Mouse (Mus musculus) neural tube, embryonic 13.5 days (tissue): ENCODE measurements at regions not wholly inside any gene's neighbourhood (a gene's known extent, or its start where the extent isn't known, plus 50 kb on each side); places are given as distances from the start of the nearest gene placed in this dataset.
"Not testable (repeated sequence)": the region's sequence is repeated elsewhere in the genome, so short reads cannot be mapped to it uniquely, and the experiment has no call there.

ENCODE experiments used
- ATAC-seq: fragments of 200-750 bp; cut with Nextera tagmentation; 2 replicates; pipeline ENCODE4 v1.8.0; 2017; ENCODE audit warnings: low read depth, mild to moderate bottlenecking, moderate TSS enrichment, moderate library complexity
- H3K27ac ChIP-seq: fragments of 300-500 bp; sonication (generic); replicated peaks from 2 replicates; pipeline ENCODE4 v1.5.1; 2015; ENCODE audit warnings: moderate library complexity, mild to moderate bottlenecking, inconsistent platforms
- H3K27me3 ChIP-seq: fragments of 300-500 bp; sonication (generic); 2 replicates; pipeline ENCODE4 v1.6.1; 2015; ENCODE audit warnings: mild to moderate bottlenecking, inconsistent platforms
- H3K36me3 ChIP-seq: fragments of 300-500 bp; sonication (generic); 2 replicates; pipeline ENCODE4 v1.6.1; 2015; ENCODE audit warnings: mild to moderate bottlenecking, inconsistent platforms
- H3K4me1 ChIP-seq: fragments of 300-500 bp; sonication (generic); replicated peaks from 2 replicates; pipeline ENCODE4 v1.6.1; 2015; ENCODE audit warnings: inconsistent platforms
- H3K4me2 ChIP-seq: fragments of 300-500 bp; sonication (generic); 2 replicates; pipeline ENCODE4 v1.6.1; 2015; ENCODE audit warnings: inconsistent platforms, mild to moderate bottlenecking, moderate library complexity
- H3K4me3 ChIP-seq: fragments of 300-500 bp; sonication (generic); 2 replicates; pipeline ENCODE4 v1.5.1; 2015; ENCODE audit warnings: mild to moderate bottlenecking, inconsistent platforms
- H3K9ac ChIP-seq: fragments of 300-500 bp; sonication (generic); 2 replicates; pipeline ENCODE4 v1.6.1; 2015; ENCODE audit warnings: moderate library complexity, mild to moderate bottlenecking, inconsistent platforms
- H3K9me3 ChIP-seq: fragments of 300-500 bp; sonication (generic); 2 replicates; pipeline ENCODE4 v1.6.1; 2016; ENCODE audit warnings: inconsistent platforms
- WGBS: fragments of 180-500 bp; shearing (Covaris S2); methylation state at CpG from one replicate; pipeline ENCODE4 v1.1.7; 2015; 5-methylcytosine and 5-hydroxymethylcytosine counted together

GRCm38 (mm10) chr10:22556401-22556800 is 88.4 kb upstream of the Slc2a12 start:
- WGBS, result 92% methylated on average over 2 of the region's 2 CpGs
- H3K36me3 ChIP-seq, H3K4me2 ChIP-seq, H3K4me1 ChIP-seq, H3K4me3 ChIP-seq, H3K9me3 ChIP-seq, H3K27me3 ChIP-seq, H3K27ac ChIP-seq, ATAC-seq, H3K9ac ChIP-seq: not testable (repeated sequence)

- 74% methylated on average over 16 of the region's 16 CpGs for WGBS
- not testable (repeated sequence) for ATAC-seq, H3K27ac ChIP-seq, H3K4me2 ChIP-seq, H3K36me3 ChIP-seq, H3K9ac ChIP-seq, H3K9me3 ChIP-seq, H3K4me1 ChIP-seq, H3K4me3 ChIP-seq, H3K27me3 ChIP-seq
These were observed 75.4 kb upstream of the Slc2a12 start for GRCm38 (mm10) chr10:22569250-22570010.

DNA sequence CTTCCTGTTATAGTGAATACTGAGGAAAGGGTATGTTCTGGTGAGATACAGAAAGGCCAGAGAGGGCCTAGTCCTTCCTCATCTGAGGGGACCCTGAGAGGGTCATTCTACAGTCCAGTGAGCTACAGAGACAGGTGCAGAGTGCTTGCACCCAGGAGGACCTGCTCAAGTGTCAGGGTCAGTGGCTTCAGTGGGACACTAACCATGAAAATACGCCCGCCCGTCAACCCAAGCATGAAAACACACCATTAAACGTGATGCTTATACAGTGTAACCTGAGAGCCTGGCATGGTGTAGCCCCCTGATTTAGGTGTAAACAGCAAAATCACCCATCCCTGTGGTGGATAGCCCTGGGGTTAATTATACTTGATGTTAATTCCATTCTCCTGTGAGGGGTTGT is 70.8 kb upstream of the Slc2a12 start:
- H3K27me3 ChIP-seq, ATAC-seq, H3K9me3 ChIP-seq, H3K4me1 ChIP-seq, H3K4me3 ChIP-seq, H3K36me3 ChIP-seq, H3K4me2 ChIP-seq, H3K27ac ChIP-seq, H3K9ac ChIP-seq: not testable (repeated sequence)
- WGBS, result 91% methylated on average over 4 of the region's 4 CpGs

DNA sequence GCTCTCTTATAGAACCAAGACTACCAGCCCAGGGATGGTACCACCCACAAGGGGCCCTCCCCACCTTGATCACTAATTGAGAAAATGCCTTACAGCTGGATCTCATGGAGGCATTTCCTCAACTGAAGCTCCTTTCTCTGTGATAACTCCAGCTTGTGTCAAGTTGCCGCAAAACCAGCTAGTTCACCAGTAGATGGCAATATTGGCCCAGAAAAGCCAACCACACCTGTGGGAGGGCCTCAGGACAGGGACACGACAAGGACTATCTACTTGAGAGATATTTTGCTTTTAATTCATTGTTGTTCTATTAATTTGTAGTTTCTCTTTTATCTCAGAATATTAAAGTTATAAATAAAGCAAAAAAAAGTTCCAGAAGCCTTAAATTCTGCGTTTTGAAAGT is 65.4 kb upstream of the Slc2a12 start:
- not testable (repeated sequence) for H3K9me3 ChIP-seq, H3K4me2 ChIP-seq, H3K9ac ChIP-seq, H3K27me3 ChIP-seq, H3K36me3 ChIP-seq, H3K4me3 ChIP-seq, H3K27ac ChIP-seq, ATAC-seq, H3K4me1 ChIP-seq
- WGBS, result 17% methylated on average over 3 of the region's 3 CpGs

DNA sequence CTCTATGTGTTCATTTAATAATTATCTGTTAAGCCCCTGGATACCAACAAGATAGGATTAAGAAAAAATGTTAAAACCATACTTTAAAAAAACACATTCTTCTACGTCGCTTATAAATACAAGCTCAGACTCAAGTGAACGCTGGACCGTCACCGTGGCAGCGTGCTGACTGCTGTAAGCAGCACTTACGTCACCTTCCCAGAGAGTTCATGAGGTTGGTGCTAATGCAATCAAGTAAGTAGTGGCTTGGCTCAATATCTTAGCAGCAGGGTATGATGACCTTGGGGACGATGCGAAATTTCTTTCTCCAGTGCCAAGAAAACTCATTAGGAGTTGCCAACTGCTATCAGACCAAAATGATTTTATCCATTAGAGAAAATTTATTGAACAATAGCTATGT is 63.5 kb upstream of the Slc2a12 start:
- not testable (repeated sequence) for H3K27me3 ChIP-seq

GRCm38 (mm10) chr10:22583306-22583705 is 61.5 kb upstream of the Slc2a12 start:
- ATAC-seq, H3K4me1 ChIP-seq, H3K9me3 ChIP-seq, H3K27ac ChIP-seq, H3K36me3 ChIP-seq, H3K9ac ChIP-seq, H3K4me3 ChIP-seq, H3K4me2 ChIP-seq, H3K27me3 ChIP-seq: not testable (repeated sequence)
- WGBS, result 100% methylated on average over 2 of the region's 2 CpGs

More for the DNA sequence above, 63.5 kb upstream of the Slc2a12 start:
- H3K4me3 ChIP-seq, ATAC-seq, H3K9ac ChIP-seq, H3K27ac ChIP-seq, H3K4me1 ChIP-seq, H3K9me3 ChIP-seq, H3K36me3 ChIP-seq, H3K4me2 ChIP-seq: not testable (repeated sequence)
- WGBS, result 74% methylated on average over 9 of the region's 9 CpGs

DNA sequence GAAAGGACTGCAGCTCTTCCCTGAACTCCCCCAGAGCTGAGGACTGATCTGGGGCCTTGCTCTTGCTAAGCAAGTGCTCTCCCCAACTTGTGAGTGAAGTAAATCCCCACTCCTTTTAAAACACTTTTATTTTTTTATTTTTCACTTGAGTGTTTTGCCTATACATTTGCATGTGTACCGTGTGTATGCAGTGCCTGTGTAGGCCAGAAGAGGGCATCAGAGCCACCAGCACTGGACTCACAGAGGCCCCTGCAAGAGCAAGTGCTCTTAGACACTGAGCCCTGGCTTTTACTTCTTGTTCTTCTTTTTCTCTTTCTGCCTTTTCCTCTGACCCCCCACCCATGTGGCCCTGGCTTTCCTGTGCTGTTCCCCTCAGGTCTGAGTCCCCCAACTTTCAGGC is 56.2 kb upstream of the Slc2a12 start:
- not testable (repeated sequence) for H3K27ac ChIP-seq

DNA sequence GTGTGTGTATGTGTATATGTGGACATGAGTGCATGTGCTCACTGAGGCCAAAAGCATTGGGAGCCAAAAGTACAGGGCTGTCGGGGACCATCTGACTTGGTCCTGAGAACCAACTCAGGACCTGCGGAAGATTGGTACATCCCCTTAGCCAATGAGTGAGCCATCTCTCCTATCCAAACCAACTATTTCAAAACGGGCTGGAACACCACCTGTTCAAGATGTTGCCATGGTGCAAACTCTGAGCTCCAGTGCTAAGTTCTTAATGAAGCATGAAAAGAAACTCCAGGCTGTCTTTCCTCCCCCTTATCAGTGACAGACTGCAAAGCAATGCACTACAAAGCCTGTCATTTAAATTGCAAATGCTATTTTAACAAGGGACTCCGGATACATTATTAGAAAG is 53.1 kb upstream of the Slc2a12 start:
- H3K36me3 ChIP-seq, H3K27ac ChIP-seq, H3K4me2 ChIP-seq, H3K27me3 ChIP-seq, H3K4me3 ChIP-seq, H3K9me3 ChIP-seq, H3K4me1 ChIP-seq, H3K9ac ChIP-seq: not testable (repeated sequence)
- WGBS, result 32% methylated on average over 4 of the region's 4 CpGs
- peak; percentile 59; the same call in 1 of the 2 replicates for ATAC-seq

More for the DNA sequence above, 56.2 kb upstream of the Slc2a12 start:
- H3K4me2 ChIP-seq, H3K4me1 ChIP-seq, H3K9ac ChIP-seq, H3K9me3 ChIP-seq, H3K4me3 ChIP-seq, H3K36me3 ChIP-seq, ATAC-seq, H3K27me3 ChIP-seq: not testable (repeated sequence)
- WGBS, result 96% methylated on average over 1 of the region's 1 CpGs

DNA sequence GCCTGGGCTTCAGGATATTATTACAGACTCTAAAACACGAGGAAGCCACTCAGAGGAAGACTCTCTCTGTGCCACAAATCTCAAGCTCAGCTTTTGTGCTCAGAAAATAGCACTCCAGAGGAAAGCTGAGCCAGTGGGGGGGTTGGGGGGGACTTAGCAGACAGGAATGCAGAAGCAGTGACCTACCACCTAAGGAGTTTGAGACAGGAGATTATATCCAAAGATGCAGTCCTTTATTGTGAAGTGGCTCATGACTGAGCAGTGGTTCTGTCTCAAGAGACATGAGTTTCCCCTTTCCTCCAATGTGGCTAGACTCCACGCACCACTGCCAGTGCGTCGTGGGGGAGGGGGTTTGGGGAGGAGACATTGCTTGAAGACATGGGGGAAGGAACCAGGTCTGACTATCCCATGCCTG is 52.6 kb upstream of the Slc2a12 start:
- H3K27ac ChIP-seq, H3K4me2 ChIP-seq, H3K9me3 ChIP-seq, ATAC-seq, H3K9ac ChIP-seq, H3K27me3 ChIP-seq, H3K36me3 ChIP-seq, H3K4me3 ChIP-seq, H3K4me1 ChIP-seq: not testable (repeated sequence)
- whole genome bisulfite sequencing, result 42% methylated on average over 4 of the region's 4 CpGs

- ATAC-seq, H3K9ac ChIP-seq, H3K9me3 ChIP-seq, H3K4me1 ChIP-seq, H3K27ac ChIP-seq, H3K4me2 ChIP-seq, H3K36me3 ChIP-seq, H3K27me3 ChIP-seq, H3K4me3 ChIP-seq: not testable (repeated sequence)
- 68% methylated on average over 6 of the region's 6 CpGs for WGBS
These were observed 52.1 kb upstream of the Slc2a12 start for GRCm38 (mm10) chr10:22592752-22593151.
